Mouse (Mus musculus) lung, embryonic 15.5 days (tissue): ENCODE measurements around the gene Adamts7. TPM values are rescaled to one million over a fixed set of nuclear protein-coding genes. Genes with fewer than 3 reads are reported as not detected.

ENCODE experiments used
- ATAC-seq: fragments of 200-750 bp; cut with Nextera tagmentation; 2 replicates; pipeline ENCODE4 v1.8.0; 2017; ENCODE audit warnings: moderate number of reproducible peaks, borderline replicate concordance; ENCODE audit not compliant: low FRiP score, low TSS enrichment; ENCODE audit errors: extremely low read depth
- H3K27ac ChIP-seq: fragments of 300-500 bp; sonication (generic); 2 replicates; pipeline ENCODE4 v1.5.1; 2015; ENCODE audit warnings: moderate library complexity, mild to moderate bottlenecking, inconsistent platforms
- H3K27me3 ChIP-seq: fragments of 300-500 bp; sonication (generic); 2 replicates; pipeline ENCODE4 v1.6.1; 2015; ENCODE audit warnings: inconsistent platforms
- H3K36me3 ChIP-seq: fragments of 300-500 bp; sonication (generic); 2 replicates; pipeline ENCODE4 v1.6.1; 2015; ENCODE audit warnings: inconsistent platforms
- H3K4me1 ChIP-seq: fragments of 300-500 bp; sonication (generic); 2 replicates; pipeline ENCODE4 v1.6.1; 2015; ENCODE audit warnings: inconsistent platforms
- H3K4me2 ChIP-seq: fragments of 300-500 bp; sonication (generic); 2 replicates; pipeline ENCODE4 v1.6.1; 2015; ENCODE audit warnings: inconsistent platforms, mild to moderate bottlenecking, moderate library complexity
- H3K4me3 ChIP-seq: fragments of 300-500 bp; sonication (generic); 2 replicates; pipeline ENCODE4 v1.5.1; 2015; ENCODE audit warnings: mild to moderate bottlenecking, inconsistent platforms
- H3K9ac ChIP-seq: fragments of 300-500 bp; sonication (generic); 2 replicates; pipeline ENCODE4 v1.6.1; 2015; ENCODE audit warnings: inconsistent platforms
- H3K9me3 ChIP-seq: fragments of 300-500 bp; sonication (generic); 2 replicates; pipeline ENCODE4 v1.6.1; 2016; ENCODE audit warnings: inconsistent platforms
- WGBS: fragments of 180-500 bp; shearing (Covaris S2); methylation state at CpG from one replicate; pipeline ENCODE4 v1.1.7; 2015; 5-methylcytosine and 5-hydroxymethylcytosine counted together
- polyA plus RNA-seq: library from polyadenylated mRNA; unstranded; fragments of >200 nt; fragmentation: Nextera tagmentation; extraction: Ambion mirVana; gene quantifications from 2 replicates; pipeline ENCODE4 v1.2.1, GENCODE M21; 2015

Gene Adamts7
- polyA plus RNA-seq, 1 experiment from 2014 or later: 20.9 TPM

GRCm38 (mm10) chr9:90201096-90201495 is 38.2 kb downstream of the Adamts7 start:
- 91% methylated on average over 7 of the region's 7 CpGs for WGBS
- Histone ChIP-seq H3K9ac (no peak overlapping the region), H3K27me3 (no peaks in the 10 kb centered on the region), H3K4me2 (no peak overlapping the region), H3K9me3 (no peaks in the 10 kb centered on the region), H3K36me3 (peaks cover 35% of the 10 kb centered on the region), H3K27ac (no peak overlapping the region), H3K4me1 (peaks cover 12% of the 10 kb centered on the region), H3K4me3 (no peak overlapping the region)
- ATAC-seq: no peak

- no peak for ATAC-seq
- Histone ChIP-seq H3K4me1 (peaks cover 12% of the 10 kb centered on the region), H3K9me3 (no peaks in the 10 kb centered on the region), H3K4me2 (no peak overlapping the region), H3K36me3 (peaks cover 37% of the 10 kb centered on the region), H3K4me3 (no peak overlapping the region), H3K27ac (no peak overlapping the region), H3K9ac (no peak overlapping the region), H3K27me3 (no peaks in the 10 kb centered on the region)
- 37% methylated on average over 4 of the region's 4 CpGs for WGBS
Observed at GRCm38 (mm10) chr9:90201541-90201940, 38.7 kb downstream of the Adamts7 start.

GRCm38 (mm10) chr9:90203233-90203632 is 40.4 kb downstream of the Adamts7 start:
- Histone ChIP-seq H3K4me1 (peaks cover 10% of the 10 kb centered on the region), H3K9me3 (no peaks in the 10 kb centered on the region), H3K36me3 (peaks cover 41% of the 10 kb centered on the region), H3K27ac (no peak overlapping the region), H3K4me3 (no peak overlapping the region), H3K4me2 (no peak overlapping the region), H3K9ac (no peak overlapping the region), H3K27me3 (no peaks in the 10 kb centered on the region)
- no peak for ATAC-seq
- 81% methylated on average over 5 of the region's 5 CpGs for WGBS

GRCm38 (mm10) chr9:90204396-90204915 is 41.6 kb downstream of the Adamts7 start:
- H3K36me3 ChIP-seq: peaks cover 51% of the 10 kb centered on the region
- no peak overlapping the region for H3K4me3 ChIP-seq
- no peak for ATAC-seq
- H3K4me1 ChIP-seq: no peaks in the 10 kb centered on the region
- H3K27me3 ChIP-seq: no peaks in the 10 kb centered on the region
- no peak overlapping the region for H3K9ac ChIP-seq
- no peaks in the 10 kb centered on the region for H3K9me3 ChIP-seq
- H3K4me2 ChIP-seq: no peak overlapping the region
- WGBS: 66% methylated on average over 8 of the region's 8 CpGs
- no peak overlapping the region for H3K27ac ChIP-seq

GRCm38 (mm10) chr9:90206500-90206899 is 43.6 kb downstream of the Adamts7 start:
- Histone ChIP-seq H3K9me3 (no peaks in the 10 kb centered on the region), H3K36me3 (peaks cover 56% of the 10 kb centered on the region), H3K4me3 (no peak overlapping the region), H3K4me2 (no peak overlapping the region), H3K27ac (no peak overlapping the region), H3K4me1 (no peaks in the 10 kb centered on the region), H3K9ac (no peak overlapping the region), H3K27me3 (no peaks in the 10 kb centered on the region)
- no peak; the same call in 1 of the 2 replicates for ATAC-seq
- 45% methylated on average over 2 of the region's 2 CpGs for WGBS

GRCm38 (mm10) chr9:90207808-90208207 is 44.9 kb downstream of the Adamts7 start:
- WGBS: 76% methylated on average over 8 of the region's 8 CpGs
- Histone ChIP-seq H3K36me3 (peaks cover 56% of the 10 kb centered on the region), H3K27me3 (no peaks in the 10 kb centered on the region)

GRCm38 (mm10) chr9:90208655-90209054 is 45.8 kb downstream of the Adamts7 start:
- no peak for ATAC-seq

More at GRCm38 (mm10) chr9:90207808-90208207, 44.9 kb downstream of the Adamts7 start:
- Histone ChIP-seq H3K9ac (no peak overlapping the region), H3K4me3 (no peak overlapping the region), H3K4me2 (no peak overlapping the region), H3K4me1 (no peaks in the 10 kb centered on the region), H3K9me3 (no peaks in the 10 kb centered on the region), H3K27ac (no peak overlapping the region)
- ATAC-seq: no peak

GRCm38 (mm10) chr9:90213127-90213526 is 50.3 kb downstream of the Adamts7 start:
- H3K4me1 ChIP-seq: no peaks in the 10 kb centered on the region
- no peak overlapping the region for H3K4me3 ChIP-seq
- H3K9me3 ChIP-seq: no peaks in the 10 kb centered on the region
- ATAC-seq: no peak
- no peak overlapping the region for H3K27ac ChIP-seq
- H3K36me3 ChIP-seq: peaks cover 60% of the 10 kb centered on the region
- H3K9ac ChIP-seq: no peak overlapping the region
- no peak overlapping the region for H3K4me2 ChIP-seq
- no peaks in the 10 kb centered on the region for H3K27me3 ChIP-seq
- 71% methylated on average over 3 of the region's 3 CpGs for WGBS

More at GRCm38 (mm10) chr9:90208655-90209054, 45.8 kb downstream of the Adamts7 start:
- H3K27ac ChIP-seq: no peak overlapping the region
- H3K36me3 ChIP-seq: peaks cover 59% of the 10 kb centered on the region
- no peaks in the 10 kb centered on the region for H3K9me3 ChIP-seq
- H3K4me3 ChIP-seq: no peak overlapping the region
- no peak overlapping the region for H3K9ac ChIP-seq
- H3K4me1 ChIP-seq: no peaks in the 10 kb centered on the region
- no peaks in the 10 kb centered on the region for H3K27me3 ChIP-seq
- no peak overlapping the region for H3K4me2 ChIP-seq
- WGBS: 73% methylated on average over 6 of the region's 6 CpGs

- Histone ChIP-seq H3K4me3 (no peak overlapping the region), H3K9me3 (no peaks in the 10 kb centered on the region), H3K27ac (no peak overlapping the region), H3K9ac (no peak overlapping the region), H3K4me2 (no peak overlapping the region), H3K36me3 (peaks cover 65% of the 10 kb centered on the region), H3K27me3 (no peaks in the 10 kb centered on the region), H3K4me1 (no peaks in the 10 kb centered on the region)
- WGBS: 76% methylated on average over 11 of the region's 11 CpGs
- no peak for ATAC-seq
Observed at GRCm38 (mm10) chr9:90216259-90217001, 53.6 kb downstream of the Adamts7 start.

GRCm38 (mm10) chr9:90217501-90217900 is 54.6 kb downstream of the Adamts7 start:
- Histone ChIP-seq H3K27me3 (no peaks in the 10 kb centered on the region), H3K36me3 (peaks cover 65% of the 10 kb centered on the region), H3K27ac (no peak overlapping the region), H3K4me2 (no peak overlapping the region), H3K4me3 (no peak overlapping the region), H3K9me3 (no peaks in the 10 kb centered on the region), H3K4me1 (no peaks in the 10 kb centered on the region), H3K9ac (no peak overlapping the region)
- WGBS: 53% methylated on average over 4 of the region's 4 CpGs
- no peak for ATAC-seq

GRCm38 (mm10) chr9:90222275-90222674 is 59.4 kb downstream of the Adamts7 start:
- WGBS: 91% methylated on average over 3 of the region's 3 CpGs
- Histone ChIP-seq H3K4me1 (peaks cover 4% of the 10 kb centered on the region; the same call in 1 of the 2 replicates), H3K9ac (no peak overlapping the region), H3K4me3 (no peak overlapping the region), H3K9me3 (no peaks in the 10 kb centered on the region), H3K27ac (no peak overlapping the region), H3K4me2 (no peak overlapping the region), H3K36me3 (peaks cover 79% of the 10 kb centered on the region), H3K27me3 (no peaks in the 10 kb centered on the region)
- no peak for ATAC-seq

- Histone ChIP-seq H3K4me1 (peaks cover 4% of the 10 kb centered on the region; the same call in 1 of the 2 replicates), H3K36me3 (peaks cover 51% of the 10 kb centered on the region), H3K9ac (no peak overlapping the region), H3K27me3 (no peaks in the 10 kb centered on the region), H3K27ac (peak overlapping the region; percentile 59), H3K4me2 (0 out of 2 replicates have a peak overlapping the region, but pooled peaks have one; percentile 8), H3K4me3 (no peak overlapping the region), H3K9me3 (no peaks in the 10 kb centered on the region)
- 71% methylated on average over 21 of the region's 21 CpGs for WGBS
- ATAC-seq: peak; percentile 53; the same call in 1 of the 2 replicates
Observed at GRCm38 (mm10) chr9:90226081-90226741, 63.3 kb downstream of the Adamts7 start.
